Mouse (Mus musculus) liver, embryonic 14.5 days (tissue): ENCODE data around the gene Dyrk1a.

ENCODE experiments used
- CTCF ChIP-seq: IDR thresholded peaks from 2 replicates; pipeline ENCODE4 v1.5.1; 2016; ENCODE audit warnings: antibody characterized with exemption, low read depth, control low read depth
- EP300 ChIP-seq: IDR thresholded peaks from 2 replicates; pipeline ENCODE4 v1.6.1; 2016; ENCODE audit warnings: antibody characterized with exemption, low read depth

DNA sequence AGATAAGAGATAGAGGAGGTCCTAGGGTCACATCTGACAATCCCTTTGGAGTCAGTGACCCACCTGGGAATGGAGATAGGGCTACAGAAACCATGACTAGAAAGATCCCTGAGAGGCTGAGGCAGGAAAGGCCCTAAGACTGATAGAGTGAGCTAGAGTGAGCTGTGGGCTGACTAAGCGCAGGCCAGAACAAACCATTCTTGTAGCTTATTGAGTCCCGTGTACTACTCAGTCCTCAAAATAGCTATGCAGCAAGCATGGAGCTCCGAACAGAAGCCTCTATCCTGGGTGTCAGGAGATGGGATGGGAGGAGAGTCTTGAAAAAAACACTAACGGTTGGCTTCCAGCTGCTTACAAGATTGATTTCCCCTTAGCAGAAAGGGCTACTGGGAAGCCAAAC, 38.5 kb upstream of the Dyrk1a start:
- TF ChIP-seq CTCF (no peak), EP300 (no peak)
